Mouse (Mus musculus) spleen, adult 18-20 months (tissue): ENCODE measurements around the gene Xpnpep3.

Experiments
- DNase-seq, 2 experiments: peaks; one replicate each; pipeline ENCODE4 v3.0.0; 2022; ENCODE audit warnings: mixed read lengths in 2 of 2

Gene Xpnpep3

DNA sequence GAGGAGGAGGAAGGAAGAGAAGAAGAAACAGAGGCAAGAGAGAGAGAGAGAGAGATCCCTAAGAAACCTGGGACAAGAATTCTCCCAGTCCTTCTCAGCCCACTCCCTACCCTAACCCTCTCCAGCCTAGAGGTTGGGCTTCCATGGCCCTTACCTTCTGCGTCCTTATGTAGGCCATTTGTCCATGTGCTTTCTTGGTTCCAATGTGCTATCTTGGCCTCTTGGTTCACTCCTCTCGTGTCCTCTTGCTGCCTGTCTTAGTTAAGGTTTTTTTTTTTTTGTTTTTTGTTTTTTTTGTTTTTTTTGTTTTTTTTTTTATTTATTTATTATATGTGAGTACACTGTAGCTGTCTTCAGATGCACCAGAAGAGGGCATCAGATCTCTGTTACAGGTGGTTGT lies 83.0 kb downstream of the Xpnpep3 start:
- DNase-seq: no peak

DNA sequence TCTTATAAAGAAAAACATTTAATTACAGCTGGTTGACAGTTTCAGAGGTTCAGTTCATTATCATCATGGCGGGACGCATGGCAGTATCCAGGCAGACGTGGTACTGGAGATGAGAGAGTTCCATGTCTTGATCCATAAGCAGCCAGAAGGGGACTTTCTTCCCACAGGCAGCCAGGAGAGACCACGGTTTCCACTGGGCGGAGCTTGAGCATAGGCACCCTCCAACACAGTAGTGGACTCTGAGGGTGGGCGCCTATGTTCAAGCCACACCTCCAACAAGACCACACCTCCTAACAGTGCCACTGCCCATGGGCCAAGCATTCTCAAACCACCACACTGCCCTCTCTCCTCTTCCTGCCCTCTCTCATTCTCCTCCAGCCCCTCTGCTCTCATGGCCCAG lies 83.8 kb downstream of the Xpnpep3 start:
- no peak for DNase-seq

DNA sequence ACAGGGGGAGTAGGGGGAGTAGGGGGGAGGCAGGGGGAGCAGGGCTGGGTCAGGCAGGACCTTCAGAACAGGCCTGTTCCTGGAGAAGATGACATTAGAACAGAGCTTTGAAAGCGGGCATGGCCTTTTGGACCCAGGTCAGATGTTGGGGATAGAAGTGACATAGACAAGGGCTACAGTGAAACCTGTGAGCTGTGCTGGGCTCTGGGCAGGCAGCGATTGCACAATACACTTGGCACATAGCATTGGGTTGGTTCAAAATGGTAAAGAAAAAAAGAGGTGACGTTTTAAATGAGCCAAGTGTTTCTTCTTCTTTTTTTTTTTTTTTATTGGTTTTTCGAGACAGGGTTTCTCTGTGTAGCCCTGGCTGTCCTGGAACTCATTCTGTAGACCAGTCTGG lies 85.5 kb downstream of the Xpnpep3 start:
- no peak for DNase-seq

DNA sequence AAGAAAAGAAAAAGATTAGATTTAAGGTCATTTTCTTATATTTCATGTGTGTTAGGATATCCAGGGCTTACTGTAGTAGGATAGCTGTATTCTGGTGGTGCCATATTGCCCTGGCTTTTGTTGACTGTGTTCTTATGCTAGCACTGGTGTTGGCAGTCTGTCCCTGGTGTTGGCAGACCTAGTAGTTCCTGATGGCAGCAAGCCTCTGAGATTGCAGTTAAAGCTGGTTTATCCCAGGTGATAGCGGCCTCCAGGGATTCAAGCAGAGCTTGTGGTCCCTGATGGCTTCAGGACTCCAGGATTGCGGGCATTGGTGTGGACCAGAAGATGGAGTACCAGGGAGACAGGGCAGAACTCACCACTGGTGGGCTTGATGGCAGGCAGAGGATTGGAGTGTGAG lies 103.5 kb downstream of the Xpnpep3 start:
- no peak for DNase-seq

DNA sequence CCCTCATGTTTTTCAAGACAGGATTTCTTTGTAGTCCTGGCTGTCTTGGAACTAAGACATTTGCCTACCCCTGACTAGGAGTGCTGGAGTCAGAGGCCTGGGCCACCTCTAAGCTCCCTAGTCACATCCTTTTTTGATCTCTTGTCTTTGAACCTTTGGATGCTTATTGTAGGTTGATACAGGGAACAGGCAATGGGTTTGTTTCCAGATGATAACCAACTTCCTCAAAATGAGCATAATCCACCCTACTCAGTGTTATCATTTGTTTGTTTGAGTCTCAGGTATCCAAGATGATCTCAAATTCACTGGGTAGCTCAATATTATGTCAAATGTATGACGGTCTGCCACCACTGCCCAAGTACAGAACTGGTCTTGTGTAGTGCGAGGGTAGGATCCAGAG lies 104.1 kb downstream of the Xpnpep3 start:
- DNase-seq: no peak
